In genomic region chr8:114455302-114455701, GRCm38 (mm10) we compare ENCODE assay signal across 29 mouse cellular contexts. TPM values are rescaled to one million over a fixed set of nuclear protein-coding genes. Genes with fewer than 3 reads are reported as not detected.
"Had no signal": no experiment of that assay in that cellular context is flagged by ENCODE, and none has a peak within 500 bp of the region (broad histone marks: within the 10 kb centered on the region; RNA-seq: fewer than 3 reads in every experiment).

No protein-coding gene starts in this region.

- DNase-seq: kidney, postnatal 14 days; kidney, postnatal 4 days; left cerebral cortex, postnatal 4 days; liver, postnatal 0 days; retina, postnatal 1 day; right cerebral cortex, postnatal 25 days; thymus, adult 18-20 months; thymus, postnatal 36 days had no signal

- H3K4me3 ChIP-seq: limb, embryonic 12.5 days; limb, embryonic 15.5 days; megakaryocyte, embryonic 14.5 days; midbrain, embryonic 10.5 days; midbrain, embryonic 13.5 days; myocyte; neural tube, embryonic 13.5 days had no signal

- H3K4me2 ChIP-seq: limb, embryonic 12.5 days; limb, embryonic 15.5 days; midbrain, embryonic 13.5 days; neural tube, embryonic 13.5 days had no signal

- ATAC-seq: liver, postnatal 0 days; midbrain, embryonic 13.5 days; midbrain, embryonic 16.5 days had no signal

- H3K36me3 ChIP-seq: limb, embryonic 12.5 days; limb, embryonic 15.5 days; midbrain, embryonic 13.5 days; neural tube, embryonic 13.5 days had no signal

- H3K9me3 ChIP-seq: limb, embryonic 12.5 days; limb, embryonic 15.5 days; megakaryocyte, embryonic 14.5 days; midbrain, embryonic 10.5 days; midbrain, embryonic 13.5 days; neural tube, embryonic 13.5 days had no signal

- H3K9ac ChIP-seq: limb, embryonic 12.5 days; limb, embryonic 15.5 days; liver, embryonic 14.5 days; liver, postnatal 0 days; lung, embryonic 14.5 days; midbrain, embryonic 13.5 days; neural tube, embryonic 13.5 days had no signal

- H3K27ac ChIP-seq: limb, embryonic 12.5 days; limb, embryonic 15.5 days; liver, embryonic 14.5 days; midbrain, embryonic 10.5 days; midbrain, embryonic 13.5 days; neural tube, embryonic 13.5 days had no signal

- H3K27me3 ChIP-seq: megakaryocyte, embryonic 14.5 days; midbrain, embryonic 13.5 days had no signal

- H3K4me1 ChIP-seq: limb, embryonic 12.5 days; limb, embryonic 15.5 days had no signal

RNA-seq across cellular contexts. Expression of gene Clec3a, which starts 37.4 kb away (rescaled TPM):
- total RNA-seq: layer of hippocampus, adult 18-20 months; layer of hippocampus, postnatal 14 days; left cerebral cortex, adult 8-10 months; left cerebral cortex, postnatal 14 days; left cerebral cortex, postnatal 4 days; monocyte, adult 5-6 weeks; neutrophil, adult 5-6 weeks had no signal
- polyA plus RNA-seq: kidney, embryonic 16.5 days; limb, embryonic 12.5 days; liver, embryonic 11.5 days; liver, embryonic 14.5 days; liver, postnatal 0 days; lung, embryonic 14.5 days; midbrain, embryonic 10.5 days; midbrain, embryonic 13.5 days; midbrain, embryonic 16.5 days; myocyte; neural tube, embryonic 13.5 days; spleen, adult 2 months; testis, adult 2 months; urinary bladder, adult 2 months had no signal
